Mouse (Mus musculus) heart, postnatal 0 days (tissue): ENCODE results near the gene Ppp1r3e. TPM values are rescaled to one million over a fixed set of nuclear protein-coding genes. Genes with fewer than 3 reads are reported as not detected.

ENCODE experiments used
- ATAC-seq: fragments of 200-750 bp; cut with Nextera tagmentation; 2 replicates; pipeline ENCODE4 v1.8.0; 2017; ENCODE audit warnings: low read depth, moderate number of reproducible peaks, moderate library complexity; ENCODE audit not compliant: insufficient read depth
- DNase-seq: peaks from one replicate; pipeline ENCODE4 v3.0.0-alpha.2; 2016; ENCODE audit warnings: low spot score
- H3K27ac ChIP-seq: fragments of 300-500 bp; sonication (generic); 2 replicates; pipeline ENCODE4 v1.5.1; 2014; ENCODE audit warnings: low read depth, mild to moderate bottlenecking
- H3K27me3 ChIP-seq: fragments of 300-500 bp; sonication (generic); 2 replicates; pipeline ENCODE4 v1.6.1; 2014; ENCODE audit warnings: low read length, mixed read lengths; ENCODE audit not compliant: control insufficient read depth, insufficient read depth
- H3K36me3 ChIP-seq: fragments of 300-500 bp; sonication (generic); replicated peaks from 2 replicates; pipeline ENCODE4 v1.6.1; 2014; ENCODE audit warnings: low read length, mixed read lengths; ENCODE audit not compliant: control insufficient read depth, insufficient read depth
- H3K4me1 ChIP-seq: fragments of 300-500 bp; sonication (generic); 2 replicates; pipeline ENCODE4 v1.6.1; 2014; ENCODE audit warnings: antibody characterized with exemption; ENCODE audit not compliant: control insufficient read depth, insufficient read depth
- H3K4me2 ChIP-seq: fragments of 300-500 bp; sonication (generic); 2 replicates; pipeline ENCODE4 v1.6.1; 2014; ENCODE audit warnings: low read depth, mild to moderate bottlenecking, low read length, moderate library complexity
- H3K4me3 ChIP-seq: fragments of 300-500 bp; sonication (generic); 2 replicates; pipeline ENCODE4 v1.5.1; 2014; ENCODE audit warnings: low read depth, low read length
- H3K9ac ChIP-seq: fragments of 300-500 bp; sonication (generic); replicated peaks from 2 replicates; pipeline ENCODE4 v1.6.1; 2014; ENCODE audit warnings: low read depth, low read length, mixed read lengths
- H3K9me3 ChIP-seq: fragments of 300-500 bp; sonication (generic); replicated peaks from 2 replicates; pipeline ENCODE4 v1.6.1; 2016; ENCODE audit warnings: low read length; ENCODE audit not compliant: control insufficient read depth
- CTCF ChIP-seq: IDR thresholded peaks from 2 replicates; pipeline ENCODE4 v1.5.1; 2016; ENCODE audit warnings: antibody characterized with exemption, control low read depth, low read depth
- EP300 ChIP-seq: IDR thresholded peaks from 2 replicates; pipeline ENCODE4 v1.6.1; 2016; ENCODE audit warnings: antibody characterized with exemption, low read depth
- WGBS: fragments of 180-500 bp; shearing (Covaris S2); extraction: QIAGEN DNeasy Blood & Tissue Kit; methylation state at CpG from one replicate; pipeline ENCODE4 v1.1.7; 2014; 5-methylcytosine and 5-hydroxymethylcytosine counted together
- polyA plus RNA-seq: library from polyadenylated mRNA; unstranded; fragments of >200 nt; fragmentation: Nextera tagmentation; extraction: Ambion mirVana; gene quantifications from 2 replicates; pipeline ENCODE4 v1.2.1, GENCODE M21; 2015
- total RNA-seq: library from RNA; depleted of rRNA; stranded (reverse); fragments of >200 nt; gene quantifications from 2 replicates; pipeline ENCODE4 v1.2.3, GENCODE M21; 2014; ENCODE audit warnings: low replicate concordance

The Ppp1r3e gene
- total and polyA plus RNA-seq, 2 experiments from 2014 or later, result 0.79 to 1.3 TPM

DNA sequence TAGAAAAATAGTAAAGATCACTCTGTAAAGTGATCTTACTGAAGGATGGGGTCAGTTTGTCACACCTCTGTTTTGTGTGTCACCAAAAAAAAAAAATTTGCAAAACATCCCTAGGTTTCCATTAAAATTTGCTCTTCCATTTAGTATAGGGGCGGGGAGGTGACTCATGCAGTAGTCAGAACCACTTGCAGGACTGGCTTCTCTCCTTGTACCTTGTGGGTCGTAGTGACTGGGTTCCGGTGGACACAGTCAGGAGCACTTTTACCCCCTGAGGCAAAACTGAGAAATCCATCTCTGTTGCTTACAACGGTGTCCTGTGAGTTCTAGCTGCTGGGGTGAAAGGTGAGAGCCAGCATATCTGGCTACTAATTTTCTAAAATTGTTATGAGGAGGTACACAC is 26.3 kb upstream of the Ppp1r3e start:
- DNase-seq, result no peak
- H3K4me2 ChIP-seq, result no peak overlapping the region
- peaks cover 15% of the 10 kb centered on the region for H3K36me3 ChIP-seq
- no peak for TF ChIP-seq EP300
- no peak for TF ChIP-seq CTCF
- H3K4me3 ChIP-seq, result no peak overlapping the region
- WGBS, result 93% methylated on average over 4 of the region's 4 CpGs
- H3K27ac ChIP-seq, result no peak overlapping the region
- no peak for ATAC-seq
- H3K9me3 ChIP-seq, result no peaks in the 10 kb centered on the region
- no peaks in the 10 kb centered on the region for H3K4me1 ChIP-seq
- H3K9ac ChIP-seq, result no peak overlapping the region
- no peaks in the 10 kb centered on the region for H3K27me3 ChIP-seq

- peak; percentile 83 for DNase-seq
- 1% methylated on average over 3 of the region's 3 CpGs for WGBS
- H3K4me3 ChIP-seq, result no peak overlapping the region
- H3K4me1 ChIP-seq, result peaks cover 3% of the 10 kb centered on the region
- no peak overlapping the region for H3K27ac ChIP-seq
- no peak overlapping the region for H3K9ac ChIP-seq
- H3K36me3 ChIP-seq, result peaks cover 37% of the 10 kb centered on the region
- no peaks in the 10 kb centered on the region for H3K27me3 ChIP-seq
- no peaks in the 10 kb centered on the region for H3K9me3 ChIP-seq
- TF ChIP-seq EP300 (0 out of 2 replicates have a peak, but pooled peaks have one; percentile 44), CTCF (peak; percentile 85)
- no peak overlapping the region for H3K4me2 ChIP-seq
- ATAC-seq, result peak; percentile 82
Observed at GRCm38 (mm10) chr14:54900383-54900782, 23.0 kb upstream of the Ppp1r3e start.

- no peak overlapping the region for H3K4me3 ChIP-seq
- H3K36me3 ChIP-seq, result peaks cover 38% of the 10 kb centered on the region
- peaks cover 14% of the 10 kb centered on the region for H3K4me1 ChIP-seq
- H3K9me3 ChIP-seq, result no peaks in the 10 kb centered on the region
- DNase-seq (no peak), ATAC-seq (no peak)
- H3K9ac ChIP-seq, result peak overlapping the region; percentile 47; the same call in 1 of the 2 replicates
- TF ChIP-seq EP300 (no peak), CTCF (no peak)
- H3K4me2 ChIP-seq, result no peak overlapping the region
- 30% methylated on average over 2 of the region's 2 CpGs for WGBS
- H3K27ac ChIP-seq, result no peak overlapping the region
- H3K27me3 ChIP-seq, result no peaks in the 10 kb centered on the region
Observed at GRCm38 (mm10) chr14:54897445-54897844, 20.1 kb upstream of the Ppp1r3e start.

- DNase-seq (no peak), ATAC-seq (peak; percentile 65)
- under 1% methylated on average over 54 of the region's 54 CpGs for WGBS
- H3K4me3 ChIP-seq, result peak overlapping the region; percentile 99
- no peak for TF ChIP-seq EP300
- TF ChIP-seq CTCF, result no peak
- H3K9me3 ChIP-seq, result no peaks in the 10 kb centered on the region
- H3K4me2 ChIP-seq, result peak overlapping the region; percentile 83
- no peaks in the 10 kb centered on the region for H3K27me3 ChIP-seq
- H3K9ac ChIP-seq, result peak overlapping the region; percentile 98
- peaks cover 14% of the 10 kb centered on the region for H3K4me1 ChIP-seq
- peaks cover 38% of the 10 kb centered on the region for H3K36me3 ChIP-seq
- H3K27ac ChIP-seq, result peak overlapping the region; percentile 96
Observed at GRCm38 (mm10) chr14:54894296-54895151, 17.2 kb upstream of the Ppp1r3e start.

DNA sequence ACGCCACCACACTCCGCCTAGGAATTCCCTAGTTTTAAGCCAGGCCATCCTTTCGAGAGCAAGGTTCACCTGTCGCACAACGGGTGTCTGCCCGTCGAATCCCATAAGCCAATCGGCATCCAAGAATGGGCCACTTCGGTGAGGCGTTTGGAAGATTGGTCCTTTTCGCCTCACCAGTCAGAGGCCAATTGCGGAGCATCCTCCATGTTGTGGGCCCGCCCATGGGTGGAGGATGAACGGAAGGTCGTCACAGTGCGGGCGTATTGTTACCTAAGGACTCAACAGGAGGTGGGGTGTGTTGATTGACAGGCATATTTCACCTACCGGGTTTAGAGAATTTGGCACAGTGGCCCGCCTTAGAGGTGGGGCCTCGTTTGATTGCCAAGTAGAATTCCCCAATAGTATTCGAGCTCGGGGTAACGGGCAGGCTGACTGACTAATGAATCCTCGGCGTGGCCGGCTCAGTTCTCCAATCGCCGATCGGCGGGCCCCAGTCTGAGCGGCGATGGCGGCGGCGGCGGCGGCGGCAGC is 16.4 kb upstream of the Ppp1r3e start:
- TF ChIP-seq EP300, result peak; percentile 86
- peak; percentile 4; the same call in 1 of the 2 replicates for TF ChIP-seq CTCF
- Histone ChIP-seq H3K9me3 (no peaks in the 10 kb centered on the region), H3K27ac (peak overlapping the region; percentile 96), H3K4me2 (peak overlapping the region; percentile 59), H3K9ac (peak overlapping the region; percentile 98), H3K27me3 (no peaks in the 10 kb centered on the region), H3K36me3 (peaks cover 33% of the 10 kb centered on the region), H3K4me3 (peak overlapping the region; percentile 99), H3K4me1 (peaks cover 14% of the 10 kb centered on the region)
- DNase-seq, result peak; percentile 100
- peak; percentile 98 for ATAC-seq
- under 1% methylated on average over 38 of the region's 38 CpGs for WGBS
